Mouse (Mus musculus) c-Kit-positive CD71-negative TER-119-negative erythroid progenitor cells, embryonic 14.5 days (primary cell): ENCODE results near the gene Fmnl3.
"Not testable (repeated sequence)": the region's sequence is repeated elsewhere in the genome, so short reads cannot be mapped to it uniquely, and the experiment has no call there.

Source experiments
- DNase-seq: peaks from one replicate; pipeline ENCODE4 v3.0.0-alpha.2; 2013; ENCODE audit warnings: low read depth

The Fmnl3 gene

GRCm38 (mm10) chr15:99387976-99388375 is 17.7 kb upstream of the Fmnl3 start:
- no peak for DNase-seq

DNA sequence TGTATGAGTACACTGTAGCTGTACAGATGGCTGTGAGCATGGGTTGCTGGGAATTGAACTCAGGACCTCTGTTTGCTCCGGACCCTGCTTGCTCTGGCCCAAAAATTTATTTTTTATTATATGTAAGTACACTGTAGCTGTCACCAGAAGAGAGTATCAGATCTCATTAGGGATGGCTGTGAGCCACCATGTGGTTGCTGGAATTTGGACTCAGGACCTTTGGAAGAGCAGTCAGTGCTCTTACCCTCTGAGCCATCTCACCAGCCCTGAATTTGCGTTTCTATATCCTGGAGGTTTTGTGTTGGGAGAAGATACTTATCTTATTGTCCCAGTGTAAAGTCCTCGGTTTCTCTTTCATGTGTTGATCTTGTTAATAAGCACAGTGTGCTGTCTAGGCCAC is 16.5 kb upstream of the Fmnl3 start:
- no peak for DNase-seq

- not testable (repeated sequence) for DNase-seq
Measured at GRCm38 (mm10) chr15:99386110-99386509, 15.8 kb upstream of the Fmnl3 start.

GRCm38 (mm10) chr15:99384071-99384470 is 13.8 kb upstream of the Fmnl3 start:
- DNase-seq: no peak

DNA sequence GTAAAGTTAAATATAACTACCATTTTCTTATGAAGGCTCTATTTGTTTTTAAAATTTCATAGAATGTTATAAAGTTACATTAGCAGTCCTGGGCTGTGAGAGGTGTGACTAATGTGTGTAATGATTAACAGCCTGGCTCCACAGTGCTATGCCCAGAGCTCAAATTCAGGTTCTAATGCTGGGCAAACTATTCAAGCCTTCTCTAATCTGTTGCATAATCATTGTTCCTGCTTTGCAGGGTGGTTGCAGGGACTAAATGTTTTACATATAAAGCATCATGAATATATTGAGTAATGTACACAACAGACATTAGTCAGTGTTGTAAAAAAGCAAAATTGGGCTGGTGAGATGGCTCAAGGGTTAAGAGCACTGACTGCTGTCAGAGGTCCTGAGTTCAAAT is 12.6 kb upstream of the Fmnl3 start:
- DNase-seq: no peak

GRCm38 (mm10) chr15:99376240-99376639 is 6.0 kb upstream of the Fmnl3 start:
- no peak for DNase-seq

DNA sequence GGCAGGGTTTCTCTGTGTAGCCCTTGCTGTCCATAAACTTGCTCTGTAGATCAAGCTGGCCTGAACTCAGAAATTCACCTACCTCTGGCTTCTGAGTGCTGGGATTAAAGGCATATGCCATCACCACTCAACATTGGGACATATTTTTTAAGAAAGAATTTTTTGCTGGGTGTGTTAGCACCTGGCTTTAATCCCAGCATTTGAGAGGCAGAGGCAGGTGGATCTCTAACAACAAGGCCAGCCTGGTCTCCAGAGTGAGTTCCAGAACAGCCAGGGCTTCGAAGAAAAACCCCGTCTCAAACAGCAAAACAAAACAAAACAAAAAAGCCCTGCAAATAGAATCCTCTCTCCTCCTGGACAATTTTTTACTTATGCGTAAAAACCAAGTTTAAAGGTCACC is 5.3 kb upstream of the Fmnl3 start:
- no peak for DNase-seq

DNA sequence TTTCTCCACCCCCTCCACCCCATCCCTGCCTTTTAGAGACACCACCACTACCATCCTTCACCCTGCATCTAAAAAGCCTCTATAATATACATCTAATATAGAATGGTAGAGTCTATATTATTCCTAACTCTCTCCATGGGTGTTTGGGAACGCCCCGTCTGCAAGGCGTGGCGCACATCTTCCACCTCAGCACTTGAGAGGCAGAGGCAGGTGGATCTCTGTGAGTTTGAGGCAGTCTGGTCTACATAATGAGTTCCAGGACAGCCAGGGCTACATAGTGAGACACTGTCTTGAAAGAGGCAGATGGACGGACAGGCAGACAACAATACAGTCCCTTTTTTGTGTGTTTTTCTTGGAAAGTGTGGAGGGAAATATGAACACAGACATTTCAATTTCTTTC is 4.8 kb upstream of the Fmnl3 start:
- no peak for DNase-seq

DNA sequence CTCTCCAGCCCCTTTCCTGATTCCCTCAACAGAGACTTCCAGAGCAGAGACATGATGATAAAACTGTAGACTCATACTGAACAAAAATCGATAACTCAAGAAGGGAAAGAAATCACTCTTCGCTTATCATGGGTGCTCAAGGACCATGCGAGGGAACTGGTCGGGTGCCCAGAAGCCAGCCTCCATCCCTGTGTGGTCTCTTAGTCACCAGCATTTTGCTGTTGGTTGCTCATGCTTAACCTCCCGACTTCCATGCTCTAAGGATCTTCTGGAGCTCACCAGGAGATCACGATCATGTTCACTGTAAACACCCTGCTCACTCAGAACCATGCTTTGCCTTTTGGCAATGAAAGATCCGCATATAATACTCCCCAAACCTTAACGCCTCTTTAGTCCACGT is 2.5 kb upstream of the Fmnl3 start:
- no peak for DNase-seq

DNA sequence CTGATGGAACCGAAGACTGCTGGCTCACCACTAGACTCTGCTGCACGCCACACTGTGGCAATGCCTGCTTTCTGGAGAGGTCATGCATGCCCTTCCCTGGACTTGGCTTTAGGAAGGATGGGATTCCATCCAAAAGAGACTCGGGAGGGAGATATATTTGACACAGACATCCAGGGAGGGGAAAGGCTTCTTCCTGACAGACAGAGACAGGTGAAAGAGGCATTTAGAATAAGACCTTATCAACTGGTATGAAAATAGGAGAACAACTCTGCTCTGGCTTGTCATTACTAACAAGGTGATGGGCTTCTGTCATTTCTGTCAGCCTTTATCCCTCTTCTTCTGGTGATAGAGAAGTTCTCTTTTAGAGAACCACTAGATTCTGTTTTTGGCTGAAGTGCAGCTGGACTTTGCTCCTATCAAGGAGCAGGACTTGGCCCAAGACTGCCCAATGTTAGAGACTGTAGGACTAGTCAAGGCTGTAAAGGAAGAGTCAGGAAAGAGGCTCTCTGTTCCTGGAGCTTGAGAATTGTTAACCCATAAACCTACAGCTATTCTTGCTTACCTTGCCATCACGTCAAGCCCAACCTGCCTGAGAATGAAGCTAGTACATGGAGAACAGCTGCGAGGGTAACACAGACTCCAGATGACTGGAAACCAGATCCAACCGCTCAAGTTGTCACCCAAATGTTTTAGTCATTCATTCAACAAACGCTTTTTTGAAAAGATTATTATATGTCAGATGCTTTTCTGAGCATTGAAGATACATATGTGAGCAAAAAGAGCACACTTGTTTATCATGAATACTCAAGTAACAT is 1.5 kb upstream of the Fmnl3 start:
- DNase-seq: no peak

GRCm38 (mm10) chr15:99369391-99370171 is 701 bp downstream of the Fmnl3 start:
- no peak for DNase-seq

DNA sequence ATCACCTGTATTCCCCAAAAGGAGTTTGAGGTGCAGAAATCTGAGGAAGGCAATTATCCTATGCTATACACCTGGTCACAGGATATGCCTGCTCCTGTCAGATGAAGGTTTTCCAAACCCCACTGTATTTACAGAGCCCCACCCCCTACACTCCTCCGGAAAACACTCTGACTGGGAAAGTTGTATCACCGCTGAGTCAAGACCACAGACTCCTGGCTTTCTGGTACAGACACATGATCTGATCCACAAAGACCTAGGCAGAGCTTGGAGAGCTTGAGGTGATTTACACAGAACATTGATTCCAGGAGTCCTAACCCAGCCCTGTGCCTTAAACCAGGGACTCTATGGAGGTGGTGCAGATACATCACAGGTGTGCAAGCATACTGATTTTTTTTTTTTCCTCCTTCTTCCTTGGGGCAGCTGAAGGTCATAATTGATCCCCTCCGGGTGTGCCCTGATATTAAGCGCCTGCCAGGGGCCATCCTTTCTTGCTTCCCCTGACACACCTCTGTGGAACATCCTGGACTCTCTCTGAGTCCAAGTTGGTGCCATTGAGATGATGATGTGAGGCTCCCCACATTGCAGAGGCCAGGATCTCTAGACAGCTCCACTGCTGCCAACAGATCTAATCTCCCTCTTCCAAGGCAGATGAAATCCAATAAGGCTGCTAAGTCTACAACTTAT is 1.6 kb downstream of the Fmnl3 start:
- DNase-seq: no peak

GRCm38 (mm10) chr15:99364921-99365320 is 5.4 kb downstream of the Fmnl3 start:
- DNase-seq: no peak

- DNase-seq: no peak
Measured at GRCm38 (mm10) chr15:99364022-99364530, 6.2 kb downstream of the Fmnl3 start.

GRCm38 (mm10) chr15:99358952-99359351 is 11.3 kb downstream of the Fmnl3 start:
- no peak for DNase-seq

- no peak for DNase-seq
Measured at GRCm38 (mm10) chr15:99356462-99356861, 13.8 kb downstream of the Fmnl3 start.

GRCm38 (mm10) chr15:99355660-99356059 is 14.6 kb downstream of the Fmnl3 start:
- no peak for DNase-seq

DNA sequence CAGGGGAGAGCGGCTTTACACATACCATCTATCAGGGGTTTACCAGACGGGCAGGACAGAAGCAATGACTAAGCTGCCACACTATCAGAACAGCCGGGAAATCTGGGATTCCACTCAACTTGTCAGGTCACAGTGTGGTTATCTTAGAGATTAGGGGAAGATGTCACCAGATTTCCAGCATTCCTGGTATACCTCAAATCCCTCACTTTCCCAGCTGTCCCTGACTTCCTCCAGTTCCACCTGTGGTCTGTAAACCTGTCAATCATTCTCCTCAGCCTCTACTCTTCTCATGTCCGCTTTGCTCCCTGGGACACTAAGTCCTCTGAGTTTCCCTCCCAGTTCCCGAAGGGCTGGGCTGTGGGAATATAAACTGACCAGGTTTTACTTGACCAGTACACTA is 18.0 kb downstream of the Fmnl3 start:
- no peak for DNase-seq

DNA sequence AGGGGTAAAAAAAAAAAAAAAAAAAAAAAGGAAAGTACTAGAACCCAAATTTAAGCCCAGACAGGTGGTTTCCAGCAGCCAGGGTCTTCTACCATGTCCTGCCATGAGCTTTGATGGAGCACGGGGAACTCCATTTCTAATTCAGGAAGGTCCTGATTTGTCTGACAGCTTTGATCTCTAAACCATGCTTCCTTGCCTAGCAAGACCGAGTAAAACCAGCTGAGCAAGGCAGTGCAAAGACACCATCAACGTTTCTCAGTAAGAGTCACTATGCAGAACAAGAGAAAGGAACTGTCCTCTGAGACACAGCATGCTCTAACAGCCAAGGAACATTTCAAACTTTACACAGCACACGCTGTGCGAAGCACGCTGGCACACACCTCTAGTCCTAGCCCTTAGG is 18.7 kb downstream of the Fmnl3 start:
- DNase-seq: no peak

DNA sequence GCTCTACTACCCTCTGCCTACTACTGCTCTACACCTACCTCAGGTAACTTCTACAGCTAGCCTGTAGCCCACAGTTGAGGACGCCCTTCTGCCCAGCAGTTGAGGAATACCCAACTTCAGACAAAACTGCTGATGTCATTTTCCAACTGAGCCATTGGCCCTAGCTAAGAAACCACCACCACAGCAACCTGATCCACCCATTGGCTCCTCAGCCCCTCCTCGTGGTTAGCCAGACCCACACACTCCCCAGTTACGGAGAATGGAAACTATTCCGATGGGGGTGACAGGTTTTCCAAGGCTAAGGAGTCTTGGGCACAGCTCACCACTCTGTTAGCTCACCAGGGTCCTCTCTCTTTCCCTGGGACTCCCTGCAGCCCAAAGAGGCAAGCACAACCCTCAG is 25.3 kb downstream of the Fmnl3 start:
- DNase-seq: no peak

- no peak for DNase-seq
Measured at GRCm38 (mm10) chr15:99344148-99344870, 26.0 kb downstream of the Fmnl3 start.
